Mouse (Mus musculus): Measurements from ENCODE around the gene Fam214a.
A peak's percentile ranks its signal among the peaks of the same experiment; 100 is the strongest.

Gene Fam214a

GRCm38 (mm10) chr9:74952756-74953247 lies at the start of gene Fam214a:
Gene Fam214a (plus strand): TSS chr9:74952884.
- DNase-seq (ENCODE audit: low spot score) = peak; percentile 92

- DNase-seq (ENCODE audit: low spot score) = peak; percentile 63
Measured at GRCm38 (mm10) chr9:74904866-74905508, 47.7 kb upstream of the Fam214a start.

- DNase-seq (ENCODE audit: low spot score) = no peak
Measured at GRCm38 (mm10) chr9:74906951-74907350, 45.7 kb upstream of the Fam214a start.

- DNase-seq (ENCODE audit: low spot score) = no peak
Measured at GRCm38 (mm10) chr9:74909245-74909644, 43.4 kb upstream of the Fam214a start.

GRCm38 (mm10) chr9:74910226-74910759 lies 42.4 kb upstream of the Fam214a start:
- DNase-seq (ENCODE audit: low spot score) = no peak

GRCm38 (mm10) chr9:74911430-74911829 lies 41.3 kb upstream of the Fam214a start:
- no peak for DNase-seq (ENCODE audit: low spot score)

- DNase-seq (ENCODE audit: low spot score) = no peak
Measured at GRCm38 (mm10) chr9:74911919-74912318, 40.8 kb upstream of the Fam214a start.

- DNase-seq (ENCODE audit: low spot score) = no peak
Measured at GRCm38 (mm10) chr9:74912619-74913376, 39.9 kb upstream of the Fam214a start.

GRCm38 (mm10) chr9:74915611-74916010 lies 37.1 kb upstream of the Fam214a start:
- no peak for DNase-seq (ENCODE audit: low spot score)

- DNase-seq (ENCODE audit: low spot score) = no peak
Measured at GRCm38 (mm10) chr9:74920450-74920849, 32.2 kb upstream of the Fam214a start.

GRCm38 (mm10) chr9:74921422-74921821 lies 31.3 kb upstream of the Fam214a start:
- DNase-seq (ENCODE audit: low spot score) = no peak

GRCm38 (mm10) chr9:74922884-74923283 lies 29.8 kb upstream of the Fam214a start:
- DNase-seq (ENCODE audit: low spot score) = no peak

- no peak for DNase-seq (ENCODE audit: low spot score)
Measured at GRCm38 (mm10) chr9:74923291-74923977, 29.2 kb upstream of the Fam214a start.

- DNase-seq (ENCODE audit: low spot score) = no peak
Measured at GRCm38 (mm10) chr9:74925220-74925769, 27.4 kb upstream of the Fam214a start.

GRCm38 (mm10) chr9:74929981-74930423 lies 22.7 kb upstream of the Fam214a start:
- DNase-seq (ENCODE audit: low spot score) = no peak

- DNase-seq (ENCODE audit: low spot score) = no peak
Measured at GRCm38 (mm10) chr9:74930653-74931052, 22.0 kb upstream of the Fam214a start.

GRCm38 (mm10) chr9:74935289-74935688 lies 17.4 kb upstream of the Fam214a start:
- no peak for DNase-seq (ENCODE audit: low spot score)

GRCm38 (mm10) chr9:74937761-74938160 lies 14.9 kb upstream of the Fam214a start:
- DNase-seq (ENCODE audit: low spot score) = no peak

GRCm38 (mm10) chr9:74938670-74939534 lies 13.8 kb upstream of the Fam214a start:
- no peak for DNase-seq (ENCODE audit: low spot score)

- no peak for DNase-seq (ENCODE audit: low spot score)
Measured at GRCm38 (mm10) chr9:74946713-74947402, 5.8 kb upstream of the Fam214a start.
